Mouse (Mus musculus) liver, adult 2 months (tissue): ENCODE measurements around the gene Hsd17b6. TPM values are rescaled to one million over a fixed set of nuclear protein-coding genes. Genes with fewer than 3 reads are reported as not detected.
"Not testable (repeated sequence)": the region's sequence is repeated elsewhere in the genome, so short reads cannot be mapped to it uniquely, and the experiment has no call there.

Experiments
- DNase-seq: peaks from one replicate; pipeline ENCODE4 v3.0.0-alpha.2; 2011; ENCODE audit warnings: low read depth, low spot score; ENCODE audit errors: extremely low read depth
- H3K27ac ChIP-seq: fragments of 200-500 bp; replicated peaks from 2 replicates; pipeline ENCODE4 v1.5.1; 2012; ENCODE audit warnings: low read depth, mild to moderate bottlenecking, control low read depth, inconsistent platforms, low read length; ENCODE audit not compliant: insufficient read depth
- H3K27me3 ChIP-seq: fragments of 200-500 bp; 2 replicates; pipeline ENCODE4 v1.6.1; 2012; ENCODE audit warnings: mild to moderate bottlenecking, moderate library complexity, low read length, inconsistent platforms; ENCODE audit not compliant: control insufficient read depth, insufficient read depth
- H3K36me3 ChIP-seq: fragments of 200-500 bp; 2 replicates; pipeline ENCODE4 v1.6.1; 2012; ENCODE audit warnings: low read length, inconsistent platforms; ENCODE audit not compliant: control insufficient read depth, insufficient read depth
- H3K4me1 ChIP-seq: fragments of 200-500 bp; 2 replicates; pipeline ENCODE4 v1.6.1; 2011; ENCODE audit warnings: low read length; ENCODE audit not compliant: control insufficient read depth, insufficient read depth
- H3K4me3 ChIP-seq: fragments of 200-500 bp; 2 replicates; pipeline ENCODE4 v1.5.1; 2011; ENCODE audit warnings: low read depth, mild to moderate bottlenecking, control low read depth, low read length, moderate library complexity; ENCODE audit not compliant: insufficient read depth
- H3K79me2 ChIP-seq: fragments of 200-500 bp; 2 replicates; pipeline ENCODE4 v1.6.1; 2012; ENCODE audit warnings: inconsistent platforms, mild to moderate bottlenecking, low read length, moderate library complexity; ENCODE audit not compliant: control insufficient read depth, insufficient read depth
- H3K9ac ChIP-seq: fragments of 200-500 bp; 2 replicates; pipeline ENCODE4 v1.6.1; 2012; ENCODE audit warnings: low read depth, mild to moderate bottlenecking, control low read depth, inconsistent platforms, low read length
- CTCF ChIP-seq: fragments of 200-500 bp; IDR thresholded peaks from 2 replicates; pipeline ENCODE4 v1.5.1; 2011; ENCODE audit warnings: low read depth, low read length, control low read depth
- POLR2A ChIP-seq: fragments of 200-500 bp; IDR thresholded peaks from 2 replicates; pipeline ENCODE4 v1.6.1; 2011; ENCODE audit warnings: low read length, control low read depth; ENCODE audit not compliant: insufficient read depth; ENCODE audit errors: extremely low read depth
- WGBS: fragments of 180-500 bp; shearing (Covaris S2); methylation state at CpG from one replicate; pipeline ENCODE4 v1.1.7; 2018; 5-methylcytosine and 5-hydroxymethylcytosine counted together
- polyA plus RNA-seq: library from polyadenylated mRNA; depleted of rRNA; stranded (reverse); fragments of >200 nt; gene quantifications from 2 replicates; pipeline ENCODE4 v1.2.3, GENCODE M21; 2012; rRNA removed
- total RNA-seq: library from RNA; depleted of rRNA; stranded (reverse); fragments of >200 nt; gene quantifications from 2 replicates; pipeline ENCODE4 v1.2.3, GENCODE M21; 2014; rRNA removed

The Hsd17b6 gene
- total RNA-seq (468 and 651 TPM in 2 replicates), polyA plus RNA-seq (229 and 364 TPM in 2 replicates)

- Histone ChIP-seq H3K9ac (peak within 1 kb of the TSS; percentile 30; the same call in 1 of the 2 replicates), H3K36me3 (no peaks in the 10 kb centered on the region), H3K27ac (peak within 1 kb of the TSS; percentile 52), H3K79me2 (peaks cover 4% of the 10 kb centered on the region; the same call in 1 of the 2 replicates), H3K27me3 (no peaks in the 10 kb centered on the region), H3K4me1 (peaks cover 4% of the 10 kb centered on the region; the same call in 1 of the 2 replicates), H3K4me3 (peak within 1 kb of the TSS; percentile 42)
- WGBS = 33% methylated on average over 1 of the region's 1 CpGs
- DNase-seq = peak; percentile 74
- TF ChIP-seq CTCF (no peak), POLR2A (no peak)
Measured at GRCm38 (mm10) chr10:128007446-128007845, at the start of gene Hsd17b6. Gene Hsd17b6, minus strand, starts transcription at chr10:128007611.

DNA sequence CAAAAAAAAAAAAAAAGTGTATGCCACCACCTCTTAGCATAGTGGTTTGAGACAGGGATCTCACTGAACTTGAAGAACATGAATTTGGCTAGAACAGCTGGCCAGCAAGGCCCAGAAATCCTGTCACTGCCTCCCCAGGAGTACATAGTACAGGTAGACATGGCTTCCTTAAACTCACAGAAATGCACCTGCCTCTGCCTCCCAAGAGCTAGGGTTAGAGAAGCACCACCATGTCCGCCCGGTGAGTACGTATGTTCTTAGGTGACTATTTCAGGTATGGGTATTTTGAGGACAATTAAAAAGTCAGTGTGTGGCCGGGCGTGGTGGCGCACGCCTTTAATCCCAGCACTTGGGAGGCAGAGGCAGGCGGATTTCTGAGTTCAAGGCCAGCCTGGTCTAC, 45.6 kb upstream of the Hsd17b6 start:
- Histone ChIP-seq H3K9ac (no peak overlapping the region), H3K79me2 (no peaks in the 10 kb centered on the region), H3K36me3 (peaks cover 25% of the 10 kb centered on the region), H3K27ac (no peak overlapping the region), H3K27me3 (no peaks in the 10 kb centered on the region), H3K4me1 (peaks cover 2% of the 10 kb centered on the region; the same call in 1 of the 2 replicates), H3K4me3 (no peak overlapping the region)
- 94% methylated on average over 8 of the region's 8 CpGs for WGBS
- DNase-seq = no peak
- TF ChIP-seq POLR2A = no peak

- H3K27me3 ChIP-seq, H3K27ac ChIP-seq, H3K79me2 ChIP-seq, H3K9ac ChIP-seq, DNase-seq, H3K4me1 ChIP-seq, H3K4me3 ChIP-seq: not testable (repeated sequence)
- 85% methylated on average over 1 of the region's 2 CpGs for WGBS
- H3K36me3 ChIP-seq = peaks cover 32% of the 10 kb centered on the region
Measured at GRCm38 (mm10) chr10:128052136-128052535, 44.7 kb upstream of the Hsd17b6 start.

- no peak for DNase-seq
- 96% methylated on average over 5 of the region's 5 CpGs for WGBS
- no peak for TF ChIP-seq CTCF
- TF ChIP-seq POLR2A = no peak
- no peak overlapping the region for H3K4me3 ChIP-seq
- no peak overlapping the region for H3K27ac ChIP-seq
- H3K27me3 ChIP-seq = no peaks in the 10 kb centered on the region
- H3K79me2 ChIP-seq = no peaks in the 10 kb centered on the region
- peaks cover 35% of the 10 kb centered on the region for H3K36me3 ChIP-seq
- H3K9ac ChIP-seq = no peak overlapping the region
- H3K4me1 ChIP-seq = no peaks in the 10 kb centered on the region
Measured at GRCm38 (mm10) chr10:128051589-128051988, 44.2 kb upstream of the Hsd17b6 start.

DNA sequence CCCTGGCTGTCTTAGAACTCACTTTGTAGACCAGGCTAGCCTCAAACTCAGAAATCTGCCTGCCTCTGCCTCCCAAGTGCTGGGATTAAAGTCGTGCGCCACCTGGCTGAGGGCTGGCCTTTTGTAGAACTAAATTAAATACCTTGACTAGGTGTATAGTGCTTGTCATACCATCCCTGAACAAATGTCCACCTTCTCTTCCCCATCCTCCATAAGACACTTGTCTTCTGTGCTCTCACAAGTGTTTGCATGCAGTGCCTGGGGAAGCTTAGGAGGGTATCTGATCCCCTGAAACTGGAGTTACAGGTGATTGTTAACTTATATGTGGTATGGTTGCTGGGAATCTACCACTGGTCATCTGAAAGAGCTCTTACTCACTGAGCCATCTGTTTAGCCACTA, 42.9 kb upstream of the Hsd17b6 start:
- WGBS = 95% methylated on average over 2 of the region's 2 CpGs
- Histone ChIP-seq H3K27me3 (no peaks in the 10 kb centered on the region), H3K27ac (no peak overlapping the region), H3K36me3 (peaks cover 46% of the 10 kb centered on the region), H3K79me2 (no peaks in the 10 kb centered on the region), H3K9ac (no peak overlapping the region), H3K4me1 (no peaks in the 10 kb centered on the region), H3K4me3 (no peak overlapping the region)
- TF ChIP-seq POLR2A = no peak
- no peak for TF ChIP-seq CTCF
- no peak for DNase-seq

DNA sequence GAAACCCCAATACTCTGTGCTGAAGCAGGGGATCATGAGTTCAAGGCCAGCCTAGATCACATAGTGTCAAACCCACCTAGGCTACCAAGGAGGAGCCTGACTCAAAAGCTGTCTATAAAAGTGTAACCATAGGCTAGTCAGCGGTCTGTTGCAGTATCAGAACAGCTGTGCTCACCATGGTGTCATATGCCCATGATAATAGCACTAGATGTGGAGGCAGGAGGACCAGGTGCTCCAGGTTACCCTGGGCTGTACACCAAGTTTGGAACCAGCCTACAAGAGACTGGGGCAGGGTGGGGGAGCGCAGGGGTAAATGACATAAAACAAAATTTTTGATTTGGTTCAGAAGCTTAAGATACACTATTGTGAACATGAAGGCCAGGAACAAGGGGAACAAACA, 42.3 kb upstream of the Hsd17b6 start:
- Histone ChIP-seq H3K36me3 (peaks cover 52% of the 10 kb centered on the region), H3K9ac (no peak overlapping the region), H3K4me3 (no peak overlapping the region), H3K27ac (no peak overlapping the region), H3K4me1 (no peaks in the 10 kb centered on the region), H3K27me3 (no peaks in the 10 kb centered on the region), H3K79me2 (peaks cover 3% of the 10 kb centered on the region; the same call in 1 of the 2 replicates)
- no peak for DNase-seq
- 99% methylated on average over 2 of the region's 2 CpGs for WGBS
- no peak for TF ChIP-seq POLR2A
- TF ChIP-seq CTCF = no peak
